Mouse (Mus musculus): ENCODE data around the gene Poc1b. TPM values are rescaled to one million over a fixed set of nuclear protein-coding genes. Genes with fewer than 3 reads are reported as not detected.
A peak's percentile ranks its signal among the peaks of the same experiment; 100 is the strongest.

Poc1b gene
- polyA plus RNA-seq, 1 experiment from 2014 or later = 33.5 TPM

DNA sequence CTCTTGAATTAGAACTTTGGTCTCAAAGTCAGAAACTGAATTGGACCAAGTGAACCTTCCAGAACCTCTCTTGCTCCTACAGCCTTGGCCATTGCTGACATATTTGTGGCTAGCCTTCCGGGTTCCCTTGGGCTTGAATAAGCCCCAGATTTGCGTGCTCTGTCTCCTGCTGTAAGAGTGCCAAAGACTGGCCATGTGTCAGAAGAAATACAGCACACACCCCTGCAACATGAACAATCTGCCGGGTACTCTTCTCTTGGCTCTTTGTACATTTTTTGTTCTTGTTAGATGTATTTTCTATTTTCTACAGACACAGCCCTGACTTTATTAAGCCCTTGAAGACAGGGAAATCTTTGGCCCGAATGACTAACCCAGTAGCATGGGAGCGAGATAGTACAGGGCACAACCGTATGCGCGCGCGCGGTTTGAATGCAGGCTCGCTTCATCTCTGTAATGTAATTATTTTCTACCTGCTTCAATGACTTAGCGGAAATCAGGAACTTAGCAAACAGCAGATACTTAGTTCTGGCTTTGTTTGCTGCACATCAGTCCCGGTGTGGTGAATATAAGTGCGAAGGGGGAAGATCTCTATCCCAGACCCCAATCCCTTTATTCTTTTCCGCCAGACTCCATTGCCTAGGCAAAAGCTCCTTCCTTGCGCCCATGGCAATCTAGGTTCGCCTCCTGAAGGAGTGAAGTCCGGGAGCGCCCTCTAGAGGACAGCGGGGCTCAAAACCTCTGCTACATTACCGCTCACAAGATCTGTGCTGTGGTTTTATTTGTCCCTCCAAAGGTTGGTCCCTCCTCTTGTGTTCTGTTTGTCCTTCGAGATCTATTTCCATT, 22.2 kb upstream of the Poc1b start:
- H3K4me2 ChIP-seq (ENCODE audit: low read length) = no peak overlapping the region

GRCm38 (mm10) chr10:99085240-99085587, 21.6 kb upstream of the Poc1b start:
- Histone ChIP-seq H3K4me2 (ENCODE audit: low read length) (no peak overlapping the region), H3K4me3 (ENCODE audit: low read depth, low read length) (no peak overlapping the region), H3K27me3 (replicated peaks; ENCODE audit: control insufficient read depth, insufficient read depth, low read length) (no peaks in the 10 kb centered on the region), H3K9me3 (ENCODE audit: control insufficient read depth, low read length) (no peaks in the 10 kb centered on the region), H3K9ac (ENCODE audit: low read length) (no peak overlapping the region), H3K27ac (ENCODE audit: low read depth) (no peak overlapping the region), H3K36me3 (ENCODE audit: control insufficient read depth, insufficient read depth, low read length) (no peaks in the 10 kb centered on the region), H3K4me1 (replicated peaks; ENCODE audit: control insufficient read depth, insufficient read depth, low read length) (no peaks in the 10 kb centered on the region)
- WGBS = 59% methylated on average over 6 of the region's 6 CpGs
- ATAC-seq (replicated peaks; ENCODE audit: low FRiP score, low TSS enrichment, low read depth) (no peak), DNase-seq (ENCODE audit: low spot score) (no peak)

More for the DNA sequence above, 22.2 kb upstream of the Poc1b start:
- H3K36me3 ChIP-seq (ENCODE audit: control insufficient read depth, insufficient read depth, low read length) = no peaks in the 10 kb centered on the region
- H3K4me1 ChIP-seq (replicated peaks; ENCODE audit: control insufficient read depth, insufficient read depth, low read length) = no peaks in the 10 kb centered on the region
- no peaks in the 10 kb centered on the region for H3K9me3 ChIP-seq (ENCODE audit: control insufficient read depth, low read length)
- H3K27me3 ChIP-seq (replicated peaks; ENCODE audit: control insufficient read depth, insufficient read depth, low read length) = no peaks in the 10 kb centered on the region
- H3K9ac ChIP-seq (ENCODE audit: low read length) = no peak overlapping the region
- DNase-seq (ENCODE audit: low spot score) (peak; percentile 95), ATAC-seq (replicated peaks; ENCODE audit: low FRiP score, low TSS enrichment, low read depth) (0 out of 2 replicates have a peak, but pooled peaks have one; percentile 58)
- H3K27ac ChIP-seq (ENCODE audit: low read depth) = no peak overlapping the region
- H3K4me3 ChIP-seq (ENCODE audit: low read depth, low read length) = no peak overlapping the region
- WGBS = 50% methylated on average over 23 of the region's 23 CpGs

DNA sequence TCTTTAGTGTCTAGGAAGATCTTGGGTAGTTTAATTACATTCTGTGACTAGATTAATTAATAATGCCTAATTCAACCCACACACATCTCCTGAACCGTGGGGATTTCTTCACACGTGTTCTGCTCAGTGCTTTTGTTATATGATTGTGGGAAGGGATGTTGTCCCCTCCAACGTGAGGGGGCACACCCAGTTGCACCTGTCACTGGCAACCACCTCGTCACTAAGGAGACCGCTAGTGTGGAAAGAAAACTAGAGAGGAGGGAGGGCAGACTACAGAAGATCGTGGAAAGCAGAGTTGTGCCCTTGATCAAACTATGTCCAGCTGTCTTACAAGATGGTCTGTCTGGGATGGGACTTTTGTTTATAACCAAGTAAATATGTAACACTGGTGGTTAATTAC, 20.8 kb upstream of the Poc1b start:
- no peak overlapping the region for H3K9ac ChIP-seq (ENCODE audit: low read length)
- 68% methylated on average over 6 of the region's 6 CpGs for WGBS

DNA sequence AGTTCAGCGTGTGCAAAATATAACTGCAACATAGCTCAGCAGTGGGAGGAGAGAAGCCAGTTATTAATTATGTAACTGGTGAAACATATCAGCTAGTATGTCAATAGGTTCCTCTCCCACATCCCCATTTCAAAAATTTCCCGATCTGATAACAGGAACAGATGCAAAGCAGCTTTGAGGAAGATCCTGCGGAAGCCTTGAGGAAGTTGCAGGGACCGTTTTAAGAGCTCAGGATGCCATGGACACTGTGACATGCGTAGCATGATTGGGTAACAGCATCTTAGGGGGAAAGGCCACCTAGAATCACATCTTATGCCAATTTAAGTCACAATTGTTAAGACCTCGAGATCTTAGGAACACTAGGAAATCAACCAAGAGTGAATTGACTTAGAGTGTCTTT, 16.9 kb upstream of the Poc1b start:
- Histone ChIP-seq H3K9ac (ENCODE audit: low read length) (no peak overlapping the region), H3K9me3 (ENCODE audit: control insufficient read depth, low read length) (no peaks in the 10 kb centered on the region), H3K4me2 (ENCODE audit: low read length) (no peak overlapping the region), H3K4me1 (replicated peaks; ENCODE audit: control insufficient read depth, insufficient read depth, low read length) (no peaks in the 10 kb centered on the region), H3K4me3 (ENCODE audit: low read depth, low read length) (no peak overlapping the region), H3K36me3 (ENCODE audit: control insufficient read depth, insufficient read depth, low read length) (no peaks in the 10 kb centered on the region), H3K27me3 (replicated peaks; ENCODE audit: control insufficient read depth, insufficient read depth, low read length) (no peaks in the 10 kb centered on the region), H3K27ac (ENCODE audit: low read depth) (no peak overlapping the region)
- WGBS = 80% methylated on average over 6 of the region's 6 CpGs
- ATAC-seq (replicated peaks; ENCODE audit: low FRiP score, low TSS enrichment, low read depth) = no peak
- DNase-seq (ENCODE audit: low spot score) = no peak

More for the DNA sequence above, 20.8 kb upstream of the Poc1b start:
- Histone ChIP-seq H3K27me3 (replicated peaks; ENCODE audit: control insufficient read depth, insufficient read depth, low read length) (no peaks in the 10 kb centered on the region), H3K4me3 (ENCODE audit: low read depth, low read length) (no peak overlapping the region), H3K9me3 (ENCODE audit: control insufficient read depth, low read length) (no peaks in the 10 kb centered on the region), H3K27ac (ENCODE audit: low read depth) (no peak overlapping the region), H3K36me3 (ENCODE audit: control insufficient read depth, insufficient read depth, low read length) (no peaks in the 10 kb centered on the region), H3K4me2 (ENCODE audit: low read length) (no peak overlapping the region), H3K4me1 (replicated peaks; ENCODE audit: control insufficient read depth, insufficient read depth, low read length) (no peaks in the 10 kb centered on the region)
- ATAC-seq (replicated peaks; ENCODE audit: low FRiP score, low TSS enrichment, low read depth) (no peak), DNase-seq (ENCODE audit: low spot score) (no peak)

DNA sequence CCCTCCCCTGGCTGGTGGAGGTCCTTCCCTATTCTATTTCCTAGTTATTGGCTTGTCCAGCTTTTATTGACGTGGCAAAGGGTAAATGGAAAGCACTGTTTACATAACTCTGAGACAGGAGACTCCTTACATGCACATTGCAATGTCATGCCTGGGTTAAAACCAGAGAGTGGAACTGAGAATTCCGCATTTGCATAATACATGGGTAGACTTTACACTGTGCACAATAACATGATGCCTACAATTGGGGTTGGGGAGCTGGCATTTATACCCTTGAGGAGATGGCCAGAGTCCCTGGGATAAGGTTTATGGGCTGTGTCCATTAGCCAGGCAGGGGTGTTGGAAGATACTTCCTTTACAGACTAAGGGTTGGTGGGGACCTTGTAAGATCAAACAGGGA, 13.5 kb upstream of the Poc1b start:
- no peak for ATAC-seq (replicated peaks; ENCODE audit: low FRiP score, low TSS enrichment, low read depth)
- Histone ChIP-seq H3K4me1 (replicated peaks; ENCODE audit: control insufficient read depth, insufficient read depth, low read length) (no peaks in the 10 kb centered on the region), H3K27me3 (replicated peaks; ENCODE audit: control insufficient read depth, insufficient read depth, low read length) (no peaks in the 10 kb centered on the region), H3K9me3 (ENCODE audit: control insufficient read depth, low read length) (no peaks in the 10 kb centered on the region), H3K4me2 (ENCODE audit: low read length) (no peak overlapping the region), H3K27ac (ENCODE audit: low read depth) (no peak overlapping the region), H3K9ac (ENCODE audit: low read length) (no peak overlapping the region), H3K36me3 (ENCODE audit: control insufficient read depth, insufficient read depth, low read length) (no peaks in the 10 kb centered on the region), H3K4me3 (ENCODE audit: low read depth, low read length) (no peak overlapping the region)
- 67% methylated on average over 2 of the region's 2 CpGs for WGBS
- no peak for DNase-seq (ENCODE audit: low spot score)

- ATAC-seq (replicated peaks; ENCODE audit: low FRiP score, low TSS enrichment, low read depth) = no peak
Observed at GRCm38 (mm10) chr10:99095114-99095513, 11.7 kb upstream of the Poc1b start.

GRCm38 (mm10) chr10:99097374-99097773, 9.5 kb upstream of the Poc1b start:
- WGBS = 73% methylated on average over 10 of the region's 10 CpGs
- DNase-seq (ENCODE audit: low spot score) = no peak
- no peak overlapping the region for H3K4me2 ChIP-seq (ENCODE audit: low read length)
- ATAC-seq (replicated peaks; ENCODE audit: low FRiP score, low TSS enrichment, low read depth) = no peak
- H3K9me3 ChIP-seq (ENCODE audit: control insufficient read depth, low read length) = no peaks in the 10 kb centered on the region
- no peaks in the 10 kb centered on the region for H3K36me3 ChIP-seq (ENCODE audit: control insufficient read depth, insufficient read depth, low read length)
- no peak overlapping the region for H3K4me3 ChIP-seq (ENCODE audit: low read depth, low read length)
- no peak overlapping the region for H3K27ac ChIP-seq (ENCODE audit: low read depth)
- no peak overlapping the region for H3K9ac ChIP-seq (ENCODE audit: low read length)
- H3K4me1 ChIP-seq (replicated peaks; ENCODE audit: control insufficient read depth, insufficient read depth, low read length) = no peaks in the 10 kb centered on the region
- no peaks in the 10 kb centered on the region for H3K27me3 ChIP-seq (replicated peaks; ENCODE audit: control insufficient read depth, insufficient read depth, low read length)

More at GRCm38 (mm10) chr10:99095114-99095513, 11.7 kb upstream of the Poc1b start:
- Histone ChIP-seq H3K27ac (ENCODE audit: low read depth) (no peak overlapping the region), H3K4me1 (replicated peaks; ENCODE audit: control insufficient read depth, insufficient read depth, low read length) (no peaks in the 10 kb centered on the region), H3K4me2 (ENCODE audit: low read length) (no peak overlapping the region), H3K9me3 (ENCODE audit: control insufficient read depth, low read length) (no peaks in the 10 kb centered on the region), H3K27me3 (replicated peaks; ENCODE audit: control insufficient read depth, insufficient read depth, low read length) (no peaks in the 10 kb centered on the region), H3K36me3 (ENCODE audit: control insufficient read depth, insufficient read depth, low read length) (no peaks in the 10 kb centered on the region), H3K9ac (ENCODE audit: low read length) (no peak overlapping the region), H3K4me3 (ENCODE audit: low read depth, low read length) (no peak overlapping the region)
- WGBS = 77% methylated on average over 2 of the region's 2 CpGs
- DNase-seq (ENCODE audit: low spot score) = no peak

DNA sequence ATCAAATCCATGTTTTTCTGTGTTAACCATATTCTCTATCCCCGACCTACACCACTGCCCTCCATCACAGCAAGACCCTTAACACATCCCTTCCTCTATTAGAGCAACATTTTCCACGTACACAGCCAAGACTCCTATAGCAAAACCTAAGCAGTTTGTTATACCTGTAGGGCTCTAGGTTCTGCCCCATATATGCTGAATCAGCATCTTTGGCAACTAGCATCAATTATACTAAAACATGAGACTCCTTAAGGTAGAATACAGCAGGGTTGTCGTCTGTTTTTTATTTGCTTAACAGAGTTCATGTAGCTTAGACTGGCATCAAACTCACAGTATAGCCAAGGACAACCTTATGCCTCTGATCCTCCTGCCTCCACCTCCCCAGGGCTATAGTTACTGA, 1.3 kb upstream of the Poc1b start:
- WGBS = 86% methylated on average over 3 of the region's 3 CpGs
- Histone ChIP-seq H3K36me3 (ENCODE audit: control insufficient read depth, insufficient read depth, low read length) (peaks cover 14% of the 10 kb centered on the region; the same call in 1 of the 2 replicates), H3K4me1 (replicated peaks; ENCODE audit: control insufficient read depth, insufficient read depth, low read length) (peaks cover 9% of the 10 kb centered on the region; the same call in 1 of the 2 replicates), H3K9me3 (ENCODE audit: control insufficient read depth, low read length) (peaks cover 11% of the 10 kb centered on the region; the same call in 1 of the 2 replicates), H3K4me2 (ENCODE audit: low read length) (peak overlapping the region; percentile 77; the same call in 1 of the 2 replicates), H3K4me3 (ENCODE audit: low read depth, low read length) (no peak overlapping the region), H3K27ac (ENCODE audit: low read depth) (no peak overlapping the region), H3K9ac (ENCODE audit: low read length) (no peak overlapping the region), H3K27me3 (replicated peaks; ENCODE audit: control insufficient read depth, insufficient read depth, low read length) (no peaks in the 10 kb centered on the region)
- DNase-seq (ENCODE audit: low spot score) (no peak), ATAC-seq (replicated peaks; ENCODE audit: low FRiP score, low TSS enrichment, low read depth) (no peak)

GRCm38 (mm10) chr10:99106311-99106702, 529 bp upstream of the Poc1b start:
- H3K4me2 ChIP-seq (ENCODE audit: low read length) = peak overlapping the region; percentile 77
- H3K27me3 ChIP-seq (replicated peaks; ENCODE audit: control insufficient read depth, insufficient read depth, low read length) = no peaks in the 10 kb centered on the region
- peaks cover 11% of the 10 kb centered on the region; the same call in 1 of the 2 replicates for H3K9me3 ChIP-seq (ENCODE audit: control insufficient read depth, low read length)
- peaks cover 12% of the 10 kb centered on the region; the same call in 1 of the 2 replicates for H3K4me1 ChIP-seq (replicated peaks; ENCODE audit: control insufficient read depth, insufficient read depth, low read length)
- H3K27ac ChIP-seq (ENCODE audit: low read depth) = no peak overlapping the region
- no peak for DNase-seq (ENCODE audit: low spot score)
- ATAC-seq (replicated peaks; ENCODE audit: low FRiP score, low TSS enrichment, low read depth) = no peak
- peak overlapping the region; percentile 83 for H3K4me3 ChIP-seq (ENCODE audit: low read depth, low read length)
- H3K36me3 ChIP-seq (ENCODE audit: control insufficient read depth, insufficient read depth, low read length) = peaks cover 16% of the 10 kb centered on the region; the same call in 1 of the 2 replicates
- peak overlapping the region; percentile 87 for H3K9ac ChIP-seq (ENCODE audit: low read length)
- 34% methylated on average over 8 of the region's 8 CpGs for WGBS
